Mouse (Mus musculus): ENCODE measurements around the gene Sdad1.
"Not testable (repeated sequence)": the region's sequence is repeated elsewhere in the genome, so short reads cannot be mapped to it uniquely, and the experiment has no call there.

Sdad1 gene

DNA sequence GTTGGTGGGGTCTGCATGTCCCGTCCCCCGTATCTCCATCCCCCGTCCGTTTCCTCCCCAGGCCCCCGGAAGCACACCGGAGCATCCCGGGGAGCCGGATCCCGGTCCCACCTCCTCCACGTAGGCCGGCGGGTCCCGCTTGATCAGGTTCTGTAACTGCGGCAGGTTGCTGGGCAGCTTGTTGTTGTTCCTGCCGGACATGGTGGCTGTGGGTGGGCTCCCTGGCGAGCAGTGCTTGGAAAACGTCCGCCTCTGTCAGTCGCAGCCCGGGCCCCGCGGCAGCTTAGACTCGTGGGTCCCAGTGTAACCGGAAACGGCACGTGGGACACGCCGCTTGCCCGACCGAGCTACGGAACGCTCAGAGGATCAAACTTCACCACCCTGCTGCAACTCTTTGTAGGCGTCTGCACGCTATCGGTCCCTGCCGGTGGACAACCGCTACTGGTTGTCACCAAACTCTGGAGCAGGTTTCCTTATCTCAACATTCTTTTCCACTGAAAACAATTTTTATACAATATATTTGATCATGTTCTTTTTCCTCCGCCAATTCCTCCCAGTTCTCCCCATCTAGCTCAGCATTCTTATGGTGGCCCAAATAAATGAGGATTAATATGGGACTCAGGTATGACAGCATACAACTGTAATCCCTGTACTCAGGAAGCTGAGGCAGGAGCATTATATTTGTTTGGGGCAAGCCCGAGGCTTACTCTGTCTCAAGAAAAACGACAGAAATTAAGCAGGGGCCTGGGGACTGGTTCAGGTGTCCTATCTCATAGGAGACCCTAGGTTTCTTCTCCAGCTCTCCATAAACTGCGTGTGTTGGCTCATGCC is at the start of gene Sdad1:
Sdad1 (minus strand) TSS at position 799 of the 831 bp plus-strand sequence.
- DNase-seq (ENCODE audit: low spot score), result peak; percentile 96

DNA sequence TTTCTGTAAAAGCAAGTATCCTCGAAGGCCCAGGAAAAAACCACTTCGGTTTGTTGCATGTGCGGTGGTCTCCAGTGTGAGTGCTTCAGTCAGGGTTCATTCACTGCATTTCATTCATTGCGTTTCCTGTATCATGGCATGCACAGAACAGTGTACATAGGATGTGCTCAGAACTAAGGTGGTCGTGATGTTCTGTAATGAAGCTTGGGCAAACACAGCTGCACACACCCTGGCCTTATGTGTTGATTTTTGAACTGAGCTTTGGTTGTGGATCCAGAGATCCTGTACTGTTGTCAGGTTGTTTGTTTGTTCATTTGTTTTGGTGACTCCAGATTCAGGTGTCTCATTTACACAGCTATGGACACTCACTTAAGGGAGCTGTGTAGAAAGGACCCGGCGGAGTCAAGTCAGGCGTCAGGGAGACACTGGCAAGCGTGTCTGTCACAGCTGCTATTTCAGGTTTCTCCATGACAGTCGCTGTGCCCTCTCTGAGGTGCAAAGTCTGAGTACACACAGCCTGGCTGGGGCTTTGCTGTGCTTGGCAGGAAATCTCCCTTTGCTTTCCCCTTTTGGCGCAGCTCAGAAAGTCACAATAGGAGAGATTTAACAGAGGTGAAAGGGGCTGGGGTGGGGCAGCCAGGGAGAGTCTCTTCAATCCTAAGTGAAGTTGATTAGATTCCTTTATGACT is 48.6 kb upstream of the Sdad1 start:
- no peak for DNase-seq (ENCODE audit: low spot score)

DNA sequence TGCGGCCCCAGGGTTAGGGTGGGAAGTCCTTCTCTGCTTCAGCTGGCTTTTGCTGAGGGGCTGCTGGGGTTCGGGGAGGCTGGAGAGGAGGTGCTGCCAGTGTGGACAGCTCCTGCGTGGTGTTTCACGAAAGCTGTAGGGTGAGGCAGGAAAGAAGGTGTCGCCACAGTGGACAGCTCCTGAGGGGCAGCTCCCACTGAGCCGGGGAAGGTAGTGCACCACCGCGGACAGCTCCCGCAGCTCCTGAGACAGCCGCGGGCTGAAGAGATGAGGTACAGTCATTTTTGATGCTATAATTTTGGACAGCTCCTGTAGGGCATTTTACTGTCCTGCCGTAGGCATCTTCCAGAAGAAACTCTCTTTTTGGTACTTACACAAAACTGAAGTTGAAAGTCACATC is 47.8 kb upstream of the Sdad1 start:
- no peak for DNase-seq (ENCODE audit: low spot score)

DNA sequence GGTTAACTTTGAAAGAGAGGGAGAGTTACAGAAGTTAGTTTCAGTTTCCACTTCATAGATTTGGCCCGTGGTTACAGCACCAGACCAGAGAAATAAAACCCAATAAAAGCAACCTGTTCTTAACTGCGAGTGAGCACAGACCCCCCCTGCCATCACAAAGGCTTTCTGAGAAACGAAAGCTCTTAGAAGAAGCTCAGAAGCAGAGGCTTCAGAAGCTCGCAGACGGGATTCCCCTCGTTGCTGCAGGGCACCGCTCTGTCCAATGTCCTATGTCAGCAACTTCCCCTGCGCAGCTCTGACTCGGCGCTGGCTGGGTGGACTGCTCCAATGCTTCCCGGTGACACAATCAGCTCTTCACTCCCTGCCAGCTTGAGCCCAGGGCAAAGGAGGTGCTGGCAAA is 43.2 kb upstream of the Sdad1 start:
- DNase-seq (ENCODE audit: low spot score), result no peak

DNA sequence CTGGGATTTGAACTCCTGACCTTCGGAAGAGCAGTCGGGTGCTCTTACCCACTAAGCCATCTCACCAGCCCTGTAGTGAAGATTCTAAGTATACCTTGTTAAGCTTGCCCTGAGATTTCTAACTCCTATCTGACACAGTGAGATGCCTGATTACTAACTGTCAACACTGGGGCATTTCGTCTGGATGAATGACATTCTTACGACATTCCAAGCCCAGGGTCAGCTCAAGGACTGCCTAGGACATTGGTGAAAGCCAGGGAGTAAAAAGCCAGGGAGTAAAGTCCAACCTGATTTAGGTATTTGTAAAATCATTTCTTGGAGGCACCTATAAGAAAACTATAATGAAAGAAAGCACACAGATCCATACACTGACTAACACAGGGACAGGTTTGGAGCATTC is 42.4 kb upstream of the Sdad1 start:
- DNase-seq (ENCODE audit: low spot score), result not testable (repeated sequence)

GRCm38 (mm10) chr5:92349731-92350130 is 39.5 kb upstream of the Sdad1 start:
- DNase-seq (ENCODE audit: low spot score), result no peak

- DNase-seq (ENCODE audit: low spot score), result peak; percentile 72
Observed at GRCm38 (mm10) chr5:92348794-92349413, 38.6 kb upstream of the Sdad1 start, which contains the start of gene Cxcl10. Gene Cxcl10, minus strand, starts transcription at chr5:92348889.

DNA sequence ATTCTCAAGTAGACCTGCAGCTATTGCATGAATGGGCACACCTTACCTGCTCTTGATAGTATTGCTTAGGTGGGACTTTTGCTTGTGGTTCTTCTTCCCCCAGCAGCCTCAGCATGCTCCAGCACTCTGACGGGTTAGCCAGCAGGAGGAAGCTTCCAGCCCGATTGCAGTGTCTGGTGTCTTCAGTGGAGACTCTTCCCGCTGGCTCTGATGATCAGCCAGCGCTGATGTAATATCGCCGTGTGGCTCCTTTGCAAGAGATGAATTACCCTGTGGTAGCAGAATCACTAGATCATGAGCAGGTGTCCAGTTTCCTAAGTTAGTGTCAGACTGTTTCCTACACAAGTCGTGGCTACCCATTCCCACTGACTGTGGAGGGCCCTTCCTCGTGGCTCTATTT is 34.7 kb upstream of the Sdad1 start:
- DNase-seq (ENCODE audit: low spot score), result no peak

GRCm38 (mm10) chr5:92340606-92341005 is 30.3 kb upstream of the Sdad1 start:
- no peak for DNase-seq (ENCODE audit: low spot score)

GRCm38 (mm10) chr5:92336743-92337142 is 26.5 kb upstream of the Sdad1 start:
- DNase-seq (ENCODE audit: low spot score), result no peak

GRCm38 (mm10) chr5:92332359-92332840 is 22.1 kb upstream of the Sdad1 start:
- no peak for DNase-seq (ENCODE audit: low spot score)

- DNase-seq (ENCODE audit: low spot score), result no peak
Observed at GRCm38 (mm10) chr5:92331635-92332338, 21.5 kb upstream of the Sdad1 start, which contains the start of gene Art3. Gene Art3, plus strand, starts transcription at chr5:92331827.

GRCm38 (mm10) chr5:92331122-92331521 is 20.8 kb upstream of the Sdad1 start:
- no peak for DNase-seq (ENCODE audit: low spot score)

- no peak for DNase-seq (ENCODE audit: low spot score)
Observed at GRCm38 (mm10) chr5:92327929-92328328, 17.6 kb upstream of the Sdad1 start, which contains the start of gene Cxcl9. Gene Cxcl9, minus strand, starts transcription at chr5:92328079.

DNA sequence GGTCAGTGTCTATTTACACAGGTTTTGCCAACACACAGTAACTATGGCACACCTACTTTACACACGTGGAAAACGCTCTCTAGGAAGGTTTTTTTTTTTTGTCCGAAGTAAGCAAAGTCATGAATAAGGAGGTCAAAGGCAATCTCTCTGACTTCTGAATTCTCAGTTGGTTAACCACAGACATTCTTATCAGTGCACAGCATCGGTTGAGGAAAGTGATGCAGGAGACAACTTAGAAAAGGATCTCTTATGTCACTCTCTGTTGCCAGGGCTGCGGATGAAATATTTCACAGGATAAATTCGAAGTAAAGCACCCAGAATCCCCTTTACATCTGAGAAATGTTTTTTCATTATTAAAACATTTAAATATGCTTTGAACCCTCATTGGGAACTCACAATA is 17.1 kb upstream of the Sdad1 start:
- DNase-seq (ENCODE audit: low spot score), result no peak

GRCm38 (mm10) chr5:92323264-92323663 is 13.0 kb upstream of the Sdad1 start:
- no peak for DNase-seq (ENCODE audit: low spot score)

DNA sequence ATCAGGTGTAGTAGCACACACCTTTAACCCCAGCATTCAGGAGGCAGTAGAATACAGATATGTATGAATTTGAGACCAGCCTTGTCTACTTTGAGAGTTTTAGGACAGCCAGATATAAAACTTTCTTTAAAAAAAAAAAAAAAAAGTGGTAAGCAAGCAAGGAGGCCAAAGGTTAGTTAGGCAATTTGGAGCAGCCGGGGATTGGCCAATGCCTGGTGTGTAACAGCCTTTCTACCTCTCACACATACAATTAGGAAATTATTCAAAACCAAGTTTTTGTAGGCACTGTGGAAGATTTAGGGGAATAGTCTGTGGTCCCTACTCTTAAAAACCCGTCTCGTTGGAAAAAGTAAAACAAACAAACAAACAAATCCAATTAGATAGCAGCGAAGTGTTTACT is 12.3 kb upstream of the Sdad1 start:
- no peak for DNase-seq (ENCODE audit: low spot score)

DNA sequence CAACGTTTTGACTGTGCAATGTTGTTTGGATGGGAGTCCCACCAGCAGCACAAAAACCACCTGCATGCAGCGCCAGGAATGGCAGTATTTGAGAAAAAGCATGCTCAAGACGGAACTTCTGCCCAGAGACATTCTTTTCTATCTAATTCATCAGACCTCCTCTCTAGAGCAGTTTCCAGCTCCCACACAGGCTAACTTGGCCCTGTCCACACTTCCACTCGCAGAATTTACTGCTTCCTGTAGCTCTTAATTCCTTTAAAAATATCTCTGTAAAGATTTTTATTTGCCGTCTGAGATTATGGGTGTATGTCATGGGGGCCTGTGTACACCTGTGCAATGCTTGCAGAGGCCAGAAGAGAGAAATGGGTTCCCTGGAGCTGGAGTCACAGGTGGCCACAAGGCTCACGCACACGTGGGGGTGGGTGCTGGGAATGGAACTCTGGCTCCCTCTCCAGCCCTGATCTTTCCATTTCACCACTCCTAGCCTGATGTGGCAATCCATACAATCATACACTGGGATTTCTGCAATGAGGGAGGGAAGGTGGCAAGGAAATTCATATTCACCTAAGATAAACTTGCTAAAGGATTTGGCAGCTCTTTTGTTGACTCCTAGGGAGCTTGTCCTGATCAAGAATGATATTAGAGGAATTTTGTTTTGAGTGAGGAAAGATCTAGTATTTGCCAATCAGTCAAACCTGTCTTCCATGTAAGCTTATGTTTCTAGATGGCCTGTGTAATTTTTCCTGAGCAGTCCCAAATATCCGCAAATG is 11.5 kb upstream of the Sdad1 start:
- DNase-seq (ENCODE audit: low spot score), result no peak

DNA sequence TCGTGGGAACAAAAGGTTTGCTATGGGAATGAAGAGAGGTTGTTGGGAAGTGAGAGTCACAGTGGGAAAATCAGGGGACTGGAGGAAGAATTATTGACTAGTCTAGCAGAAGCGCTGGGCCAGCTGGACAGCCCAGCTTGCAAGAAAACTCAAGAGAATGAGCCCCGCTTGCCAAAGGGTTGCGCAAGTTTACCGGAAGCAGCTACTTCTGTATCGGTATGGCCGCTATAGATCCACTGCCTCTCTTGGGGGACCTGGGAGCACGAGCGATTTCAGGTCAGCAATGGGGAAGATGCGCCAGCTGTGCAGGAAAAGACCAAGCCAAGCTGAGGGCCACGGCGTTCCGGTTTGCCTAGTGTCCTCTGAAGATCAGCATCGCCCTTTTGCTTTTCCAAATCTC is 8.3 kb upstream of the Sdad1 start:
- no peak for DNase-seq (ENCODE audit: low spot score)

GRCm38 (mm10) chr5:92318119-92318518 is 7.8 kb upstream of the Sdad1 start:
- no peak for DNase-seq (ENCODE audit: low spot score)

DNA sequence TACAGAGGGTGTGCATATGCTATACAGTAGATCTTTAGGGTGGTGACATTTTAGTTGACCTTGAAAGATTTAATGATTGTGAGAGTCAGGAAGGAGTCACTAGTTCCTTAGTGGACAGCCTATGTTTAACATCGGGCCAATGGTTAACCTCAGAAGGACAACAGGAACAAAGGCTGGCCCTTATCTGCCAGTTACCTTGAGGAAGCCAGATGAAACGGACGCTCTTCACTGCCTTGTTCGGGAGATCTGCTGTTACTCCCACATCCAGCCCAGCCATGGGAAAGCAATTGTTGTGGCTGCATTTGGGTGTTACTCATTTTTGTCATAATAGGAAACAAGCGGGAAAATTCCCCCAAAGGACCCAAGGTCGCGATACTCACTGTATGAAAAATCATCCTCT is 3.5 kb upstream of the Sdad1 start:
- DNase-seq (ENCODE audit: low spot score), result no peak

Measured in embryo, embryonic 10.5 days (tissue).